Mouse (Mus musculus) spleen, adult 18-20 months (tissue): Measurements from ENCODE around the gene Rufy3.

Experiments
- DNase-seq, 2 experiments: peaks; one replicate each; pipeline ENCODE4 v3.0.0; 2022; ENCODE audit warnings: mixed read lengths in 2 of 2

Gene Rufy3

GRCm38 (mm10) chr5:88687996-88688406 is 123.2 kb downstream of the Rufy3 start:
- no peak for DNase-seq

DNA sequence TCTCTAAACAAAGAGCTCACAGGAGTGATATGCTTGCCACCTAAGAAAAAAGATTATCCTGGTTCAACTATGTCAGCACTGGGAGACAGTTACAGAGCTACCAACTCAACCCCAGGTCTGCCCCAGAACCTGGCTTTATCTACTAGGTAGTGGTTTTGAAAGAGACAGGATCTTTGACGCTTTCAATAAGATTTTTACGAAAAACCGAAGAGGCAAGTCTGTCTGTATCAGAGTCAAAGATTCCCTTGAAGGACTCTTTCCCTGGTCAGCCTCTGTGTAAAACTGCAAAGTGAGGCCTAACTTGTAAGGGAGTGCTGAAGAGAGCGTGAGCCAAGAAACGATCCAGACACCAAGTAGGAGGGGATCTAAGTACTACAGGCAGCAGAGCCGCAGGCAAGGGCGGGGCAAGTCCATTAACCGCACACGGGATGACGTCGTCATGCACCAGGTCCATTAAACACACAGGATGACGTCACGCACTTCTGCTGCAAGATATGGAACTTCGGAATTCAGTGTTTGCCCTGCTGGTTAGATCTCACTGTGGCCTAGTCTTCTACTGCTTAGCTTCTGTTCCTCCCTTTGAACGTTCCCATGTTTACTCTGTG is 123.8 kb downstream of the Rufy3 start:
- DNase-seq = no peak

DNA sequence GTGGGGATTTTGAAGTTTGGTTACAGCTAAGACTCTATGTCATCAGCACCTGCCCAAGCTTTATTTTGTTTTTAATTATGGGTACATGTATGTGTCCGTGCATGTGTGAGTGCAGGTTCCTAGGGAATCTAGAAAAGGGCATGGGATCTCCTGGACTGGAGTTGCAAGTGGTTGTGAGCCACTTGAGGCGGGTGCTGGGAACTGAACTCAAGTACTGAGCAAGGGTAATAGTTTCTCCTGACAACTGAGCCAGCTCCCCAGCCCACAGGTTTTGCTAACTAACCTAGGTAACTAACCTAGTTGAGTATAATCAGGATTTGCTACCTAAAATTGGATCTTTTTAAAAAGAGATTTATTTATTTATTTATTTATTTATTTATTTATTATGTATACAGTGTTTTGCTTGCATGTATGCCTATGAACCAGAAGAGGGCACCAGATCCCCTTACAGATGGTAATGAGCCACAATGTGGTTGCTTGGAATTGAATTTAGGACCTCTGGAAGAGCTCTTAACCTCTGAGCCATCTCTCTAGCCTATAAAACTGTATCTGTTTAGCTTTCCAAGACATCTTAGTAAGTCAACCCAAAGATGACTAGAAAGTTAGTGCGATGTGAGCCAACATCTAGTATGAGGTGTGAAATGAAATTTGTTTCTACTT is 124.6 kb downstream of the Rufy3 start:
- DNase-seq = no peak

GRCm38 (mm10) chr5:88690681-88691505 is 126.1 kb downstream of the Rufy3 start:
- DNase-seq = no peak

DNA sequence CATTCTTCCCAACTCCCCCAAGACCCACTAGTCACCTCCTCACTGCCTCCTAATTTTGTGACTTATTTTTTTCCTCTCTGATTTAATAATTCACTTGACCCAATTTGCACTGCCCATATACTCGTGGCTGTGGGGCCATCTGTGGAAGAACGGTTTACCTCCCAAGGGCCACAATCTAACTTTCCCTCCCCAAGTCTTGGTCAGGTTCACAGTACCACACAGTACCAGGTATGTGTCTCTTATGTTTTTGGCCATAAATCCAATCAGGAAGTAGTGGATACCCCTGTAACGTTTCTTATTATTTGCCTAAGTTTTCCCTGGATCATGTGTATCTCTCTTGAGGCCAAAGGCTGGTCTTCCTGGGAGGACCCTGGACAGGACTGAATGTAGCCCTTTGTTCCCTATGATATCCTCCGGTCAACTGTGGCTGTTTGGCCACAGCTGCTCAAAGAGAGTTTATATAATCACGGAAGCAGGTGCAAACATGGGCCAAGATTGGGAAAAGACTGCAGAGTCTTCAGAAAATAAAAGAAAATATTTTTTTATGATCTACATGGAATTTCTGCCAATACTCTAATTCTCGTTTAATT is 126.8 kb downstream of the Rufy3 start:
- DNase-seq = no peak

- no peak for DNase-seq
These were observed 127.7 kb downstream of the Rufy3 start for GRCm38 (mm10) chr5:88692586-88692985.

DNA sequence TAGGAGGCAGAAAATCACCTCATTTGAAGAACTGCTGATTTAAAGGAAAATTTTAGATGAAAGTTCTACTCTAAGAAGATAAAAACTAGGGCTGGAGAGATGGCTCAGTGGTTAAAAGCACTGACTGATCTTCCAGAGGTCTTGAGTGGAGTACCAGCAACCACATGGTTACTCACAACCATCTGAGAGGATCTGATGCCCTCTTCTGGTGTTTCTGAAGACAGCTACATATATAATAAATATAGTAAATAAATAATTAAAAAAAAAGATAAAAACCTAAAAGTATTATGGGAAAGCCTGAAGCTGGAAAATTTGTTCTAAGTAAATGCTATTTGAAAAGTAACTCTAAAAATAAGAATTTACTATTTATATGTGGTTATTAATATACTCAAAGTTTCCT is 128.2 kb downstream of the Rufy3 start:
- DNase-seq = no peak

DNA sequence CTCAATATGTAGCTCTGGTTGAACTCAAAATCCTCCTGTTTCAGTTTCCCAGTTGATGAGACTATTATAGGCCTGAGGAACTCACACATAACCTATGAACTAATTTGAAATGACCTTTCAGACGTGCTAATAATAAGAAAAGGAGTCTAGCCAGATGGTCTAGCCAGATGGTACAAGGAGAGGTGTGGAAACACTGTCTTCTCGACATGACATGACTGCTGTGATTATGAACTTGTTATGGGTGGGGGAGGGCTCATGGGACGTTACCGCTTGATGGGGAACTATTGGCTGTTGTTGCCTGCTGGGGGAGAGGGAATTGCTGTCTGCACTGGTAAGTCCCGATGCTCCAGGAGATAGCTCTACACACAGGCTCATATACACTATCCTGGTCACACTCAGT is 132.5 kb downstream of the Rufy3 start:
- DNase-seq = no peak

GRCm38 (mm10) chr5:88699251-88699913 is 134.5 kb downstream of the Rufy3 start:
- DNase-seq = no peak
